Mouse (Mus musculus) olfactory bulb, adult 2 months (tissue): ENCODE data around the gene Spock1.

ENCODE experiments used
- CTCF ChIP-seq: fragments of 200-500 bp; IDR thresholded peaks from 2 replicates; pipeline ENCODE4 v1.5.1; 2012; ENCODE audit warnings: low read depth, mild to moderate bottlenecking, low read length, moderate library complexity; ENCODE audit not compliant: insufficient read depth
- POLR2A ChIP-seq: fragments of 200-500 bp; IDR thresholded peaks from 2 replicates; pipeline ENCODE4 v1.6.1; 2012; ENCODE audit warnings: mild to moderate bottlenecking, low read depth, low read length, moderate library complexity; ENCODE audit not compliant: insufficient read depth

- TF ChIP-seq POLR2A (no peak), CTCF (no peak)
Observed at GRCm38 (mm10) chr13:57786278-57786677, 121.9 kb downstream of the Spock1 start.
